Mouse (Mus musculus) heart, embryonic 12.5 days (tissue): Measurements from ENCODE around the gene Gm14685. TPM values are rescaled to one million over a fixed set of nuclear protein-coding genes. Genes with fewer than 3 reads are reported as not detected.
"Not testable (repeated sequence)": the region's sequence is repeated elsewhere in the genome, so short reads cannot be mapped to it uniquely, and the experiment has no call there.

ENCODE experiments used
- ATAC-seq: fragments of 200-750 bp; cut with Nextera tagmentation; 2 replicates; pipeline ENCODE4 v1.8.0; 2017; ENCODE audit warnings: moderate TSS enrichment, moderate library complexity; ENCODE audit not compliant: insufficient number of reproducible peaks, low FRiP score
- H3K27ac ChIP-seq: fragments of 300-500 bp; sonication (generic); 2 replicates; pipeline ENCODE4 v1.5.1; 2016; ENCODE audit warnings: mild to moderate bottlenecking, moderate library complexity; ENCODE audit not compliant: poor library complexity, severe bottlenecking
- H3K27me3 ChIP-seq: fragments of 300-500 bp; sonication (generic); replicated peaks from 2 replicates; pipeline ENCODE4 v1.6.1; 2016; ENCODE audit warnings: mild to moderate bottlenecking, moderate library complexity
- H3K36me3 ChIP-seq: fragments of 300-500 bp; sonication (generic); 2 replicates; pipeline ENCODE4 v1.6.1; 2016; ENCODE audit warnings: mild to moderate bottlenecking, moderate library complexity
- H3K4me1 ChIP-seq: fragments of 300-500 bp; sonication (generic); replicated peaks from 2 replicates; pipeline ENCODE4 v1.6.1; 2016; ENCODE audit warnings: mild to moderate bottlenecking
- H3K4me2 ChIP-seq: fragments of 300-500 bp; sonication (generic); 2 replicates; pipeline ENCODE4 v1.6.1; 2016; ENCODE audit warnings: mild to moderate bottlenecking, moderate library complexity
- H3K4me3 ChIP-seq: fragments of 300-500 bp; sonication (generic); 2 replicates; pipeline ENCODE4 v1.5.1; 2016; ENCODE audit warnings: mild to moderate bottlenecking
- H3K9ac ChIP-seq: fragments of 300-500 bp; sonication (generic); 2 replicates; pipeline ENCODE4 v1.6.1; 2016; ENCODE audit warnings: mild to moderate bottlenecking, moderate library complexity
- H3K9me3 ChIP-seq: fragments of 300-500 bp; sonication (generic); replicated peaks from 2 replicates; pipeline ENCODE4 v1.6.1; 2016; ENCODE audit warnings: mild to moderate bottlenecking, moderate library complexity
- WGBS: fragments of 180-500 bp; shearing (Covaris S2); methylation state at CpG from one replicate; pipeline ENCODE4 v1.1.7; 2016; 5-methylcytosine and 5-hydroxymethylcytosine counted together
- polyA plus RNA-seq: library from polyadenylated mRNA; unstranded; fragments of >200 nt; fragmentation: Nextera tagmentation; extraction: Ambion mirVana; gene quantifications from 2 replicates; pipeline ENCODE4 v1.2.1, GENCODE M21; 2016

Gene Gm14685
- polyA plus RNA-seq: not detected in 2 replicates

DNA sequence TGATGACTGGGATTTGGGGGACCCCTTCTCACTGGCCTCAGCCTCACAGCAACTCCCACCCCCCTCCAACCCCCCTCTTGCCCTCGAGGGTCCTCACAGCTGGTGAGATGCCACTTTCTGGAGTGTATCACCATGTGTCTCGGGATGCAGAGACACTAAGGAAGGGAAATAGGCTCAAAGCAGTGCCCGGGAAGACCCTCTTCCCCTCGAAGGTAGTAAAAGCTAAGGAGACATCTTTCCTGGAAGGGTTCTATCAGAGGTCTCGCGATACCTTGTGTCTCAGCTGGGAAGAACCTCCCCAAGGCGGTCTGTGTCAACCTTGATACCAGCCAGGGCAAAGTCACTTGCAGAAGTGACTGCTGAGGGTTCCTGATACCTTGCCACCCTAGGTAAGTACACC is at the start of gene Gm14685:
Gene Gm14685, plus strand, starts transcription at position 301 of the 400 bp plus-strand sequence.
- not testable (repeated sequence) for H3K4me2 ChIP-seq, ATAC-seq, H3K4me1 ChIP-seq, H3K27ac ChIP-seq, H3K27me3 ChIP-seq, H3K36me3 ChIP-seq, H3K9me3 ChIP-seq, H3K9ac ChIP-seq, H3K4me3 ChIP-seq
- WGBS: no CpG with 5 or more reads among the region's 7 CpGs

DNA sequence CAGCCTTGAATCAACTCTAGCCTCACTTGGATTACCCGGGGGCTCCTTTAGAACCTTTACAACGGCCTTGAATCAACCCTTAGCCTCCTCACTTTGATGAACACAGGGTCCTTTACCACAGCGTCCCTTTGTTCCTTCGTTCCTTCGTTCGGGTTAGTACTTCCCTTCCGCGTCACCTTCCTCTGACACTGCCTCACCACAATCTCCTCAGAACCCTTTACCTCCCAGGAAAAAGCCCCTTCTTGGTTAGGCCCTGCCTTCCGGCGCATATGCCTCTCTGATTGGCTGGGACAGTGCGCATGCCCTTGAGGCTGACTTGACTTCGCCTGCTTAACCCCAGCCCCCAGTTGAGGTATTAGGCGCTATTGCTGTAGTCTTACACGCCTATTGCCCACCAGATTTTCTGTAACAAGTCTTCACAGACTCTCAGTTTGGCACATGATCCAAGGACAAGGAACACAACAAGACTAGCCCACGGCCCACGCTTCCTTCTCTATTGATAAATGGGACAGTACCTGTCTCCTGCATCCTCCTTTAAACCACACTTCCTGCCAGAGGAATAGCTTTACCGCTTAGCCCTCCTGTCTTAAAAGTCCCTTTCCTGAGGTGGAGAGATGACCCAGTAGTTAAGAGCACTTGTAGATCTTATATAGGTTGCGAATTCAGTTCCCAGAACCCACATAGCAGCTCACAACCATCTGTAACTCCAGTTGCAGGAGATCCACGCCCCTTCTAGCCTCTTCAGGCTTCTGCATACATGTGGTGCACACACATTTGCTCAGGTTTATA is 34.4 kb upstream of the Gm14685 start, which contains the start of gene Xlr4a:
Gene Xlr4a, minus strand, starts transcription at position 212 of the 789 bp plus-strand sequence.
- not testable (repeated sequence) for ATAC-seq, H3K27me3 ChIP-seq, H3K4me1 ChIP-seq, H3K9me3 ChIP-seq, H3K9ac ChIP-seq, H3K27ac ChIP-seq, H3K36me3 ChIP-seq, H3K4me2 ChIP-seq, H3K4me3 ChIP-seq
- 77% methylated on average over 19 of the region's 19 CpGs for WGBS

DNA sequence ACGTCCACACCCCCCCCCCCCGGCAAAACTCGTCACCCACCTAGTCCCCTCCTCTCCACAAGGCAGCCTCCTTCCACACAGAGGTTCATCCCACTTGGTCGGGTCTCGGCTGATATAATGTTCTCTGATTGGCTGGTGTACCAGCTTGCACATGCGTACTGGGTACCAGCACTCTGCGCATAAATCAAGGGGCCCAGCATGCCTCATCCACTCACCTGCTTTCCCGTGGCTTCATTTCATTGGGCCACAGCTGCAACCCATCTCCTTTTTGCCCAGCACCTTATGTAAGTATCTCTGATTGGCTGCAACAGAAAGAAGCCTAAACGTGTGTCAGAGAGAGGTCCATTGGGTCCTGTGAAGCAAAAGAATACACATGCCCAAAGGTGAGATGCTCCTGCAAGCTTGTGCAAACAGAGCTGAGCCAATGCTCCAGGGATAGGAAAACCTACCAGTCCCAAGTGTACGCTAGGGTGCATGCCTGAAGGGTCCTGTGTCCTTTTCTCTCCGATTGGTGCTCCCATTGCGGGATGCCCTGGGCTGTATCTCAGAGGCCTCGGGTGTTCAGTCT is 19.8 kb upstream of the Gm14685 start, which contains the start of gene Xlr3a:
Gene Xlr3a, minus strand, starts transcription at position 155 of the 568 bp plus-strand sequence.
- not testable (repeated sequence) for H3K4me1 ChIP-seq, H3K27ac ChIP-seq, H3K27me3 ChIP-seq, H3K4me3 ChIP-seq, H3K9ac ChIP-seq, H3K36me3 ChIP-seq, H3K9me3 ChIP-seq, H3K4me2 ChIP-seq, ATAC-seq
- 55% methylated on average over 13 of the region's 13 CpGs for WGBS

DNA sequence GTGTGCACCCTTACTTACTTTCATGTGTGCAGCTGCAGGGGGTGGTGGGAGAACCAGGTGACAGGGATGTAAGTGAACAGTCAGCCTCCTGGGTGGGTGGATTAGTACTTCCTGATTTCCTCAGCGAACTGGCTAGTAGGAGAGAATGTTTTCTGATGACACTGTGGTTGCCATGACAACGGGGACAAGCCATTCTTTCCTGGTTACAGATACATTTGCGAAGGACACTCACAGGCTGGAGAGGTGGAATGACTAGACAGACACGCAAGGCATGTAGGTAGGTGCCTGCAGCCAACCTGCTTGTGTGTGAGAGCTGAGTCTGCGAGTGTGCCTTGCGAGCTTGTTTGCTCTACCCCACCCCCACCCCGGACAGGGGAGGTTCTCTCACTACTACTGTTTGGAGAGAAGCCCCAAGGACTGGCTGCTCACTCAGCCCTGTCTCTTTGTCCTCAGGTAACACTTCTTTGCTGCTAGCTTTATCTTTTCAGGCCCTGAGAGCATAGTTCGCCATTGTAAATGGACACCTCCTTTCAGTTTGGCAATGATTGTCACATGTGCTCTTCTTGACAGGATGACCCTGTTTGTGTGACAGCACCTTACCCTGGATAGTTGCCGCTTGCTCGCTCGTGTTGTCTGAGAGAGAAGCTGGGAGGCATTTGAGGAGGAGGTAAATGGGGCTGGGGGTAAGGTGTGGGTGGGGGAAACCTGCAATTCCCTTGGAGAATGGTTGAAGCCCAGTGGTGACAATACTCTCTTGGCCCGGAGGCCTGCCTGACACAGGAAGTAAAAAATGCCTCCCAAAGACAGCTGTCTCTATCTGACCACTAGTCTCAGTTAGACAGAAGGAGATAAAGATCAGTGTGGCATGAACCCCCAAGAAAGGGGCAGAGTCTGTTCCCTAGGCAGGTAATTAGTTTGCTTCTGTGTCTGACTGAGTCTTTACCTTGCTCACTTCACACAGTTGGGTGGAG is 6.3 kb downstream of the Gm14685 start:
- not testable (repeated sequence) for H3K36me3 ChIP-seq, H3K9ac ChIP-seq, H3K4me2 ChIP-seq, H3K9me3 ChIP-seq, H3K4me1 ChIP-seq, H3K4me3 ChIP-seq, H3K27ac ChIP-seq, ATAC-seq, H3K27me3 ChIP-seq
- WGBS: no CpG with 5 or more reads among the region's 12 CpGs

DNA sequence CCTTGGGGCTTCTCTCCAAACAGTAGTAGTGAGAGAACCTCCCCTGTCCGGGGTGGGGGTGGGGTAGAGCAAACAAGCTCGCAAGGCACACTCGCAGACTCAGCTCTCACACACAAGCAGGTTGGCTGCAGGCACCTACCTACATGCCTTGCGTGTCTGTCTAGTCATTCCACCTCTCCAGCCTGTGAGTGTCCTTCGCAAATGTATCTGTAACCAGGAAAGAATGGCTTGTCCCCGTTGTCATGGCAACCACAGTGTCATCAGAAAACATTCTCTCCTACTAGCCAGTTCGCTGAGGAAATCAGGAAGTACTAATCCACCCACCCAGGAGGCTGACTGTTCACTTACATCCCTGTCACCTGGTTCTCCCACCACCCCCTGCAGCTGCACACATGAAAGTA is 26.4 kb downstream of the Gm14685 start:
- not testable (repeated sequence) for H3K9ac ChIP-seq, H3K4me1 ChIP-seq, H3K27ac ChIP-seq, H3K27me3 ChIP-seq, ATAC-seq, H3K4me3 ChIP-seq, H3K9me3 ChIP-seq, H3K4me2 ChIP-seq, H3K36me3 ChIP-seq
- no CpG with 5 or more reads among the region's 7 CpGs for WGBS

DNA sequence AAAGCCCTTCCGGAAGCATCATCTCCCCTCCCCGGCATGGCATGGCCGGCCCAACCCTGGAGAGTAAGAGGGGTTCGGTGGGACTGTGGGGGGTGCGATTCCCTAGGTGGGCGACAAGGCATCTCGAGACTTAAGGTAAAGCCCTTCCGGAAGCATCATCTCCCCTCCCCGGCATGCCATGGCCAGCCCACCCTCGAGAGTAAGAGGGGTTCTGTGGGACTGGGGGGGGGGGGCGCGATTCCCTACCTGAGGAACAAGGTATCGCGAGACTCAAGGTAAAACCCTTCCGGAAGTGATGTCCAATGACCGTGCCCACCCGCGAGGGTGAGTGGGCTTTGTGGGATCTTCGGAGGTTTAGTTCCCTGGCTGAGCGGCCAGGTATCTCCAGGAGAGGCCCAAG is 31.6 kb downstream of the Gm14685 start, which contains the start of gene Xlr5b:
Gene Xlr5b, plus strand, starts transcription at position 301 of the 400 bp plus-strand sequence.
- H3K27ac ChIP-seq, H3K4me1 ChIP-seq, ATAC-seq, H3K4me2 ChIP-seq, H3K27me3 ChIP-seq, H3K4me3 ChIP-seq, H3K36me3 ChIP-seq, H3K9ac ChIP-seq, H3K9me3 ChIP-seq: not testable (repeated sequence)
- WGBS: no CpG with 5 or more reads among the region's 20 CpGs

DNA sequence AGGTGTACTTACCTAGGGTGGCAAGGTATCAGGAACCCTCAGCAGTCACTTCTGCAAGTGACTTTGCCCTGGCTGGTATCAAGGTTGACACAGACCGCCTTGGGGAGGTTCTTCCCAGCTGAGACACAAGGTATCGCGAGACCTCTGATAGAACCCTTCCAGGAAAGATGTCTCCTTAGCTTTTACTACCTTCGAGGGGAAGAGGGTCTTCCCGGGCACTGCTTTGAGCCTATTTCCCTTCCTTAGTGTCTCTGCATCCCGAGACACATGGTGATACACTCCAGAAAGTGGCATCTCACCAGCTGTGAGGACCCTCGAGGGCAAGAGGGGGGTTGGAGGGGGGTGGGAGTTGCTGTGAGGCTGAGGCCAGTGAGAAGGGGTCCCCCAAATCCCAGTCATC is 32.5 kb downstream of the Gm14685 start, which contains the start of gene DXBay18:
Gene DXBay18, minus strand, starts transcription at position 101 of the 400 bp plus-strand sequence.
- H3K4me1 ChIP-seq, H3K36me3 ChIP-seq, H3K4me3 ChIP-seq, H3K9ac ChIP-seq, H3K4me2 ChIP-seq, H3K27me3 ChIP-seq, ATAC-seq, H3K9me3 ChIP-seq, H3K27ac ChIP-seq: not testable (repeated sequence)
- no CpG with 5 or more reads among the region's 7 CpGs for WGBS

DNA sequence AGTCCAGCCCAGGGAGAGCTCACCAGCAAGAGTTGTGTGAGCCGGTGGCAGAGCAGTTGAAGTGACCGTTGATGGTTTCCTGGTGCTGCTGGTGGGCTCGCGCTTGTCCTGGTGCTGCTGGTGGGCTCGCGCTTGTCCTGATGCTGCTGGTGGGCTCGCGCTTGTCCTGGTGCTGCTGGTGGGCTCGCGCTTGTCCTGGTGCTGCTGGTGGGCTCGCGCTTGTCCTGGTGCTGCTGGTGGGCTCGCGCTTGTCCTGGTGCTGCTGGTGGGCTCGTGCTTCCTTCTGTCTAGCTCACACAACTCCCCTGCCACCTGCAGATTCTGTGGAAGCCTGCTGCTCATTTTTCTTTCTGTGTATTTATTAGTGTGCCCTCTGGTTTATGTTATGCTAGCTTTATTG is 60.0 kb downstream of the Gm14685 start, which contains the start of gene Spin2d:
Gene Spin2d, minus strand, starts transcription at position 101 of the 400 bp plus-strand sequence.
- not testable (repeated sequence) for H3K36me3 ChIP-seq, H3K9ac ChIP-seq, H3K4me3 ChIP-seq, ATAC-seq, H3K4me2 ChIP-seq, H3K27ac ChIP-seq, H3K27me3 ChIP-seq, H3K9me3 ChIP-seq, H3K4me1 ChIP-seq
- 79% methylated on average over 8 of the region's 15 CpGs for WGBS

Other genes with a start within 250 kb of the Gm14685 start
- 58.4 and 62.8 TPM in 2 replicates for gene Cetn2, start 198.6 kb upstream of the Gm14685 start, polyA plus RNA-seq
- 15.9 TPM in 2 replicates for gene Nsdhl, start 198.5 kb upstream of the Gm14685 start, polyA plus RNA-seq
- 5.7 TPM in 2 replicates for gene Zfp185, start 129.7 kb upstream of the Gm14685 start, polyA plus RNA-seq
- gene Pnma5, start 79.9 kb upstream of the Gm14685 start, polyA plus RNA-seq: 0.08 TPM in 1 of 2 replicates, not detected in the other
- gene Pnma3, start 52.3 kb upstream of the Gm14685 start, polyA plus RNA-seq: 0.09 TPM in 1 of 2 replicates, not detected in the other
- gene Xlr4a, start 34.6 kb upstream of the Gm14685 start, polyA plus RNA-seq: 1.00 and 1.6 TPM in 2 replicates
- gene Xlr3a, start 20.0 kb upstream of the Gm14685 start, polyA plus RNA-seq: 1.9 and 2.2 TPM in 2 replicates
- not detected in 2 replicates for gene Xlr5b, start 31.7 kb downstream of the Gm14685 start, polyA plus RNA-seq
- gene DXBay18, start 32.4 kb downstream of the Gm14685 start, polyA plus RNA-seq: not detected in 2 replicates
- not detected in 2 replicates for gene Spin2d, start 59.9 kb downstream of the Gm14685 start, polyA plus RNA-seq
- 7.3 and 7.6 TPM in 2 replicates for gene Xlr3b, start 75.2 kb downstream of the Gm14685 start, polyA plus RNA-seq
- 0.96 and 1.2 TPM in 2 replicates for gene Xlr4b, start 97.3 kb downstream of the Gm14685 start, polyA plus RNA-seq
- gene F8a, start 111.2 kb downstream of the Gm14685 start, polyA plus RNA-seq: 10.9 and 11.1 TPM in 2 replicates
- 0.36 TPM in 2 replicates for gene Xlr4c, start 126.1 kb downstream of the Gm14685 start, polyA plus RNA-seq
- gene Xlr3c, start 148.3 kb downstream of the Gm14685 start, polyA plus RNA-seq: not detected in 2 replicates
- gene Xlr5a, start 175.9 kb downstream of the Gm14685 start, polyA plus RNA-seq: not detected in 2 replicates
- gene Xlr5c, start 175.9 kb downstream of the Gm14685 start, polyA plus RNA-seq: not detected in 2 replicates
- gene Gm45015, start 219.8 kb downstream of the Gm14685 start, polyA plus RNA-seq: not detected in 2 replicates
- gene Zfp275, start 225.6 kb downstream of the Gm14685 start, polyA plus RNA-seq: 14.3 and 17.5 TPM in 2 replicates